Mouse (Mus musculus): ENCODE data around the gene Ak2.

Gene Ak2

DNA sequence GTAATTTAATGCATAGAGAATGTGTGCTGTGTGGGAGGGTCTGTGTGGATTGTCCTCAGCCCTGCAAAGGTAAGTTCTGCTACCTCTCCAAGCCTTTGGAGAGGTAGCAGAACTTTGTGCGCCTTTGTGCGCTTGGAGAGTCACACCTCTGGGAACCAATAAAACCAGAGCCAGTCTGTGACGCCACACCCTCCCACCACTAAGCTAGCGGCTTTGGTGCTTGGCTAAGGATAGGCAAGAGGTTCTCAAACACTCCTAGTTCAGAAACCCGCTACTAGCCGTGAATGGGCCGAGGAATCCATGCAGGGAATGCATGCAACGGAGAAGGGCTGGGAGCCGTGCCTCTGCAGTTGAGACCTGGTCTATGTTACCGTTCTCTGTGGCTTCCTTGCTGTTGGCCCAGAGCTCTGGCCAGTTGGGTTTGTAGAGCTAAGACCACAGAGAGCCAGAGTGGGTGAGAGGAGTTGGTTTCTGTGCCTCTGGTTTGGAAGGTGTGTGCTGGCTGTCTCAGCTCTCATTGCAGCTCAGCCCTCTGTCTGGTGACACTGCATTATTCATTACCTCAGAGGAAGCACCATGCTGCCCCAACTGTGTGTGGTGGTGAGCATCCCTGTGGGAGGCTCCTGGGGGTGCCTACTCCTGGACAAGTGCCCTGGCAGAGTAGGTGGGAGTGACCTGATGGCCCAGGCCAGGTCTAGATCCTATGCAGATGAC lies 21.6 kb downstream of the Ak2 start:
- DNase-seq (ENCODE audit: extremely low spot score), result no peak

DNA sequence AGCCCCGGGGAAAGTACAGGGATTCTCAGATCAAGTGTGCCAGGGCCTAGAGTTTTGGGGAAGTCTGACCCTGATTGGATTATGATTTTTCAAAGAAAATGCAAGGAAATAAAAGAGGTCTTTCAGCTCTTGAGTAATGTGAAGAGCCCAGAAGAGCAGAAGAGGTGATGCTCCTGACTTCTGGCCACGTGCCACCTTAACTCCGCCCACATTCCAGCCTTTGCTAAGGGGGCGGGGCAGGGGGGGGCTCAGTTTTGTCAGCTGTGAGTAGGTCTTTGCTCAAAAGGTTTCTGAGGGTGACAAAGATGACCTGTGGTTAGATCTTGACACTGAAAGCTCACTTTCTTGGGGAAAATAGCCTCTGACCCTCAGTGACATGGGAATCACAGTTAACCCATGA lies 24.6 kb downstream of the Ak2 start:
- no peak for DNase-seq (ENCODE audit: extremely low spot score)

- no peak for DNase-seq (ENCODE audit: extremely low spot score)
Measured at GRCm38 (mm10) chr4:129017150-129017549, 25.4 kb downstream of the Ak2 start.

DNA sequence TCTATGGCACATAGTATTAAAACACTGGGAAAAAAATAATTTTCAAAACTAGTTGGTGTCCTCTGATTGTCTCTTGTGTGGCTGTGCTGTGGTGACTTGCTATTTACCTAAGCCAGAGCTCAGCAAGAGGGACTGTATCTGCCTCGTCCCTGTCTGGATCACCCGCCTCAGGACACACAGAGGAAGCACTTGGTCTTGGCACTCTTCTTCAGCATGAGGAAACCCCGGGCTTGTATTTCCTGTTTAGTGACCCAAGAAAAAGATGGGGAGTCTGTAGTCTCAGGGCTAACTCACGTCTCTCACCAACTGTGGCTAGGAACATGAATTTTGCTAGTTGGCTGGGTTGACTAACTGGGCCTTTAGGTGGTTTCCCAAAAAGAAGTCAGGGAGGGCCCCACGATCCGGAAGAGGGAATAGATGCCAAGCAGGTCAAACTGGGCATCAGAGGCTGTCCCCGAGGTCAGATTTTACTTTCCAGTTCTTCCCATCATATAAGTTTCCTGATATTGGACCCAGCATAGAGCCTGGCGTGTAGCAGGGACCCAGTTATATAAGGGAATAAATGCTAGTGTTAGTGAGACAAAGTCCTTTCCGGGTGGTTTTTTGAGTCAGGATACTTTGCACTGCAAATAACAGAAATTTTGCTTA lies 27.2 kb downstream of the Ak2 start:
- no peak for DNase-seq (ENCODE audit: extremely low spot score)

- DNase-seq (ENCODE audit: extremely low spot score), result no peak
Measured at GRCm38 (mm10) chr4:129019788-129020187, 28.0 kb downstream of the Ak2 start.

DNA sequence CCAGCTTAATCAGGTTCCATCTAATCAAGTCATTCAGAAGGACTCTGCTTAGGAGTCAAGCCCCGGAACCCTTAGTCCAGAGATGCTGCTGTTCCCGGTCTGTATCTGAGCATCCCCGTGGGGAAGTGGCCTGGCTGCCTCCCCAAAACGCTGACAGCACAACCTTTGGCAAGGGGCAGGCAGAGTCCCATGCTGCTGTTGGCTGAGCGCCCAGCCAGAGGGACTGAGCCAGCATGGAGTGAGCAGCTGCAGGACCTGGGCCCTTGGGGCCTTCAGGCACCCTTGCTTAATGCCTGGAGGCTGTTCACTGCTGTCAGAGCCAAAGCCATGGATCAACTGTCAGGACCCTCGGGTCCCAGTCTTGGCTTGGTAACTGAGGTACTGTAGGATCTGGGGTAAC lies 28.7 kb downstream of the Ak2 start:
- no peak for DNase-seq (ENCODE audit: extremely low spot score)

- DNase-seq (ENCODE audit: extremely low spot score), result no peak
Measured at GRCm38 (mm10) chr4:129021426-129021825, 29.7 kb downstream of the Ak2 start.

- no peak for DNase-seq (ENCODE audit: extremely low spot score)
Measured at GRCm38 (mm10) chr4:129021886-129022285, 30.1 kb downstream of the Ak2 start.

GRCm38 (mm10) chr4:129023884-129024283 lies 32.1 kb downstream of the Ak2 start:
- DNase-seq (ENCODE audit: extremely low spot score), result no peak

GRCm38 (mm10) chr4:129024775-129025174 lies 33.0 kb downstream of the Ak2 start:
- no peak for DNase-seq (ENCODE audit: extremely low spot score)

- no peak for DNase-seq (ENCODE audit: extremely low spot score)
Measured at GRCm38 (mm10) chr4:129025707-129026106, 33.9 kb downstream of the Ak2 start.

GRCm38 (mm10) chr4:129030746-129031145 lies 39.0 kb downstream of the Ak2 start:
- DNase-seq (ENCODE audit: extremely low spot score), result no peak

GRCm38 (mm10) chr4:129031408-129031965 lies 39.7 kb downstream of the Ak2 start:
- no peak for DNase-seq (ENCODE audit: extremely low spot score)

- no peak for DNase-seq (ENCODE audit: extremely low spot score)
Measured at GRCm38 (mm10) chr4:129032133-129032962, 40.6 kb downstream of the Ak2 start.

GRCm38 (mm10) chr4:129032963-129033951 lies 41.5 kb downstream of the Ak2 start:
- DNase-seq (ENCODE audit: extremely low spot score), result peak; percentile 61

GRCm38 (mm10) chr4:129034224-129034623 lies 42.5 kb downstream of the Ak2 start:
- no peak for DNase-seq (ENCODE audit: extremely low spot score)

DNA sequence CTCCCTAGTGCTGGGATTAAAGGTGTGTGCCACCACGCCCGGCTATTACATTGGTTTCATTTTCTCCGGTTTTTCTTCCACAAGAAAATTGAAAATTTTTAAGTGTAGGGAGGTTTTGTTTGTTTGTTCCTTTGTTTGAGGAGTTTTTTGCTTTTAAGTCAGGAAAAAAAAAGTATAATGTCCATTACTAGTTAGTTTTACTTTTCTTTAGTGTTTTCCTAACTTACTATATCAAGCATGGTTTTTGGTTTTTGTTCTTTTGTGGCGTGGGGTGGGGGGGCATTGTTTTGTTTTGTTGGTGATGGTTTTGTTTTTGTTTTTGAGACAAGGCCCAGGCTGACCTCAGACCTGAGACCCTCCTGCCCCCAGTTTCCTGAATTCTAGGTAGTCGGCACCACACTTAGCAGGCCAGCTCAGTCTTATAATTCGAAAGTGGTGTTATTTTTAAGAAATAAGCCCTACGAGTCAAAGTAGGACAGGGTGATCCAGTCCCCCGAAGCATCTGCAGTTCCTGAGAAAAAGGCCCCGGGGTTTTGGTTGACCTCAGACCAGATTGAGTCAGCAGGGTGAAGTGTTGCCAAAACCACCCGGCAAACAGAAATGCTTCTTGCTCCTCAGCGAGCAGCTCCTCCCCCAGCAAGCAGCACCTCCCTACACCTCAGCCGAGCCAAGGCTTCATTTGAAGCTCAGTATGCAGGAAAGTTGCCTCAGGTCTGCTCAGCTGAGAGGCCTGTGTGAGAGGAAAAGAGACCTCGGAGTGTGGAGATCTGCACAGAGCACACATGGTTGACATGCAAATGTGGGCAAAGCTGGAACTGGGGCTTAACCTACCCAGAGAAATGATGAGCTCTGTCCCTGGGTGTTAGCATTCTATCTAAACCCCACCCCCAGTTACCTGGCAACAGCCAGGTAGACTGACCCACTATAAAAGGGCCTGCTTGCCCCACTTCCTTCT lies 43.2 kb downstream of the Ak2 start:
- DNase-seq (ENCODE audit: extremely low spot score), result no peak

DNA sequence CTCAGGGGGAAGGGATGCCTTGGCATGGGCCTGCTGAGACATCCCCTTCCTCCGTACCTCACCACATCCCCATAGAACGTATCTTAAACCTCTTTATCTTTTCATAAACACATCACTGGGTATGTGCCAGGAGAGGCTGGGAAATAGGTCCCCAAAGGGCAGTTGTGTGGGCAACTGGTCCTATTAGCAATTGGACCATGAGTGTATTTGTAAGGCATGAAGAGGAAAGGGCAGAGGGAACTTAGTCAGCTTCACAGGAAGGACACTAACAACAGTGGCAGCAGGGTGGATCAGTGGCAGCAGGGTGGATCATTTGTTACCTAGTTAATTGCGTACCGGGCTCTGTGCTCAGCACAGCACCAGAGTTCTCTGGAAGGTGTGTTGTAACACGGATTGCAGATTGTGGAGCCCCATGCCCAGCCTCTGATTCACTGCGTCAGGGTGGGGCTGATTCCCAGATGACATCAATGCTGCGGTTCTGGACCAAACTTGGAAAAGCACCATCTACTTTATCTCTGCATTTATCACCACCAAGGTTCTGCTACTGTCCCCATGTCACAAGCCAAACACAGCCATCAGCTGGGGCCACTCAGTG lies 44.2 kb downstream of the Ak2 start:
- no peak for DNase-seq (ENCODE audit: extremely low spot score)

DNA sequence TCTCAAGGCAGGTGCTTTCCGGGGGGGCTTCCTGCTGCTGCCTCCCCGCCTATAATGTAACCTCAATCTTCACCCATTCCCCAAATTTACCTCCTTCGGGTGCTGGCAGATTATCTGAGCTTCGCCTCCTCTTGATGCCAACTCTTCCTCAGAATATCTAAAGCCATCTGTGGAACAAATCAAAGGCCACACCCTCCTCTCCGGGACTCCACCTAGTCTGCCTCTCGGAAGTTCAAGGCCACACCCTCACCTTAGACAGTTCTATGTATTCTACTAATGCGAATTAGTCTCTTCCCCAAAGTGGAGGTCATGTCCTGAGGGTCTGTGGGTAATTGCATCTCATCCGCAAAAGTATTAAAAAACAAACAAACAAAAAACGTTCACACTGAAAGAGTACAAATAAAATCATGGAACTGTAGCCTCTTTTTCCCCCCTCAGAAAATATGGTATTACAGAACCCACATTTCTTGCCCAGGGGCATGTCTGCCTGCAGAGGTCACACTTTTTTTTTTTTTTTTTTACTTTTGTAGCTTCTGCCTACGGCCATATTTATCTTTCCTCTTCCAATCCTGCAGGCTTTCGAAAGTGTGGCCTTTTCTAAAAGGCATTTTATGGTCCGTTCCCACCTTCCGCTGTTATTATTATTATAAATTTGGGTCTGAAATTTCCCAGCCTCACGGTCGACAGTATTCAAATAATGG lies 56.1 kb downstream of the Ak2 start:
- DNase-seq (ENCODE audit: extremely low spot score), result no peak

Data from embryo, embryonic 9.5 days (tissue).